In the genomic region with DNA sequence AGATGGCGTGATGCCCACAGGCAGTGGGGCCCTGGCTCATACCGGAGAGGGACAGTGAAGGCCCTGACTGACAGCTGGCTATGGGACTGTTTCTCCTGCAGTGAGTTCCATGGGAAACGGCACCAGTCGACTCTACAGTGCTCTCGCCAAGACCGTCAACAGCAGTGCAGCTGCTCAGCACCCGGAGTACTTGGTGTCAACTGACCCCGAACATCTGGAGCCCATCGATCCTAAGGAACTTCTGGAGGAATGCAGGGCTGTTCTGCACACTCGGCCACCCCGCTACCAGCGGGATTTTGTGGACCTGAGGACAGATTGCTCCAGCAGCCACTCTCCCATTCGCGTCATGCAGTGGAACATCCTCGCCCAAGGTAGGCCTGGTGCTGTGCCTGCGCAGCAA, we compare ENCODE assay signal across 14 mouse cellular contexts. TPM values are rescaled to one million over a fixed set of nuclear protein-coding genes. Genes with fewer than 3 reads are reported as not detected.
DNase-seq lines count a peak whose midpoint lies in the region; ATAC-seq and TF ChIP-seq lines count a peak whose summit lies in the region.
"Had no signal": no experiment of that assay in that cellular context is flagged by ENCODE, and none has a peak within 500 bp of the region (broad histone marks: within the 10 kb centered on the region; RNA-seq: fewer than 3 reads in every experiment).

No protein-coding gene starts in this region.

- H3K4me1 ChIP-seq in heart, embryonic 10.5 days = peaks cover 6% of the 10 kb centered on the region; the same call in 1 of the 2 replicates
- H3K4me1 ChIP-seq in heart, embryonic 15.5 days (replicated peaks) = peaks cover 8% of the 10 kb centered on the region; the same call in 1 of the 2 replicates
- no peaks in the 10 kb centered on the region for H3K4me1 ChIP-seq in lung, postnatal 0 days (ENCODE audit: insufficient read depth, low read depth, low read length)
- H3K4me1 ChIP-seq: forebrain, embryonic 15.5 days; hindbrain, embryonic 15.5 days had no signal

- DNase-seq in heart, embryonic 10.5 days (ENCODE audit: low spot score) = peak; percentile 72
- DNase-seq in heart, postnatal 25 days (ENCODE audit: low spot score) = no peak
- peak; percentile 55 for DNase-seq in MN1 (ENCODE audit: low spot score)
- DNase-seq in lung, postnatal 0 days (ENCODE audit: low spot score) = peak; percentile 79
- no peak for DNase-seq in layer of hippocampus, adult 18-20 months (ENCODE audit: low spot score in 2 of 2)
- no peak for DNase-seq in right cerebral cortex, postnatal 14 days
- DNase-seq: adrenal gland, adult 2 months; cerebellum, adult 9-10 months; right cerebral cortex, adult 18-20 months had no signal

- TF ChIP-seq EP300 in lung, postnatal 0 days (IDR thresholded peaks at IDR 0.05) = no peak

- H3K9me3 ChIP-seq in heart, embryonic 10.5 days = no peaks in the 10 kb centered on the region
- H3K9me3 ChIP-seq in heart, embryonic 15.5 days (replicated peaks) = no peaks in the 10 kb centered on the region
- no peaks in the 10 kb centered on the region for H3K9me3 ChIP-seq in lung, postnatal 0 days (ENCODE audit: low read length)
- H3K9me3 ChIP-seq: forebrain, embryonic 15.5 days; hindbrain, embryonic 15.5 days had no signal

- H3K4me2 ChIP-seq in heart, embryonic 15.5 days = no peak overlapping the region
- H3K4me2 ChIP-seq in lung, postnatal 0 days (replicated peaks; ENCODE audit: low read depth, low read length) = no peak overlapping the region
- H3K4me2 ChIP-seq: forebrain, embryonic 15.5 days; hindbrain, embryonic 15.5 days had no signal

- ATAC-seq in heart, embryonic 15.5 days (replicated peaks; ENCODE audit: insufficient number of reproducible peaks, insufficient read depth, low FRiP score, low read depth) = 0 out of 2 replicates have a peak, but pooled peaks have one; percentile 50
- ATAC-seq in lung, postnatal 0 days = peak; percentile 94
- ATAC-seq in activated CD4-positive, CD25-positive, alpha-beta regulatory T cell, adult 4 months = no peak
- ATAC-seq: forebrain, embryonic 15.5 days had no signal

- H3K9ac ChIP-seq in heart, embryonic 15.5 days = no peak overlapping the region
- no peak overlapping the region for H3K9ac ChIP-seq in lung, postnatal 0 days (replicated peaks; ENCODE audit: low read depth)
- H3K9ac ChIP-seq: forebrain, embryonic 15.5 days; hindbrain, embryonic 15.5 days had no signal

- H3K27ac ChIP-seq in heart, embryonic 10.5 days = no peak overlapping the region
- H3K27ac ChIP-seq in heart, embryonic 15.5 days = no peak overlapping the region
- no peak overlapping the region for H3K27ac ChIP-seq in lung, postnatal 0 days (ENCODE audit: low read length)
- H3K27ac ChIP-seq: forebrain, embryonic 15.5 days; hindbrain, embryonic 15.5 days; left cerebral cortex, adult 2 months had no signal

- no peaks in the 10 kb centered on the region for H3K27me3 ChIP-seq in heart, embryonic 10.5 days (ENCODE audit: insufficient read depth, poor library complexity, severe bottlenecking)
- H3K27me3 ChIP-seq in heart, embryonic 15.5 days = no peaks in the 10 kb centered on the region
- H3K27me3 ChIP-seq in lung, postnatal 0 days (replicated peaks; ENCODE audit: insufficient read depth, low read length) = no peaks in the 10 kb centered on the region
- H3K27me3 ChIP-seq: forebrain, embryonic 15.5 days; hindbrain, embryonic 15.5 days had no signal

- 86% methylated on average over 16 of the region's 16 CpGs for WGBS in heart, embryonic 10.5 days
- 71% methylated on average over 16 of the region's 16 CpGs for WGBS in heart, embryonic 15.5 days
- 61% methylated on average over 16 of the region's 16 CpGs for WGBS in lung, postnatal 0 days

- no peak for TF ChIP-seq CTCF in lung, postnatal 0 days (IDR thresholded peaks at IDR 0.05)

- peaks cover 56% of the 10 kb centered on the region for H3K36me3 ChIP-seq in heart, embryonic 10.5 days
- H3K36me3 ChIP-seq in heart, embryonic 15.5 days = peaks cover 23% of the 10 kb centered on the region
- peaks cover 5% of the 10 kb centered on the region; the same call in 1 of the 2 replicates for H3K36me3 ChIP-seq in lung, postnatal 0 days (ENCODE audit: insufficient read depth, low read length)

- H3K4me3 ChIP-seq in heart, embryonic 10.5 days = no peak overlapping the region
- H3K4me3 ChIP-seq in heart, embryonic 15.5 days = no peak overlapping the region
- no peak overlapping the region for H3K4me3 ChIP-seq in lung, postnatal 0 days (ENCODE audit: low read depth, low read length)
- H3K4me3 ChIP-seq: forebrain, embryonic 15.5 days; hindbrain, embryonic 15.5 days; left cerebral cortex, adult 2 months had no signal

- intact Hi-C loops in heart, postnatal 25 days (cut with DNase I) = no loop called here

RNA-seq across cellular contexts. Expression of a gene that starts 23.5 kb away (rescaled TPM):
- polyA plus RNA-seq in heart, embryonic 10.5 days (2016; fragmentation: Nextera tagmentation; extraction: Ambion mirVana) = 10.7 and 13.7 TPM in 2 replicates
- 10 to 100 TPM; 30.2 to 49.7 TPM for total RNA-seq in heart, postnatal 25 days (2021)
- polyA plus RNA-seq in heart, embryonic 15.5 days (2015; fragmentation: Nextera tagmentation; extraction: Ambion mirVana) = 9.7 and 10.3 TPM in 2 replicates
- polyA plus RNA-seq in lung, postnatal 0 days (2015; fragmentation: Nextera tagmentation; extraction: Ambion mirVana) = 4.1 and 4.2 TPM in 2 replicates
- polyA plus RNA-seq in activated CD4-positive, CD25-positive, alpha-beta regulatory T cell, adult 4 months (2017; shearing (Covaris generic)) = 1 to 10 TPM; 2.2 to 5.3 TPM
- 10 to 100 TPM; 59.5 to 60.3 TPM for total RNA-seq in layer of hippocampus, adult 18-20 months (2021)

Comparison
In these comparisons a context has a peak if more than half of its experiments do, and no peak if none do; other contexts are left out.
1. DNase-seq: peak in heart, embryonic 10.5 days (single experiment), MN1 (single experiment) and lung, postnatal 0 days (single experiment); none in heart, postnatal 25 days (single experiment), layer of hippocampus, adult 18-20 months (0 of 2) and right cerebral cortex, postnatal 14 days (single experiment).